Mouse (Mus musculus) C2C12 (cell line): Measurements from ENCODE around the gene Nol11. TPM values are rescaled to one million over a fixed set of nuclear protein-coding genes. Genes with fewer than 3 reads are reported as not detected.

Experiments used
- H3K27me3 ChIP-seq: one replicate; pipeline ENCODE4 v1.6.1; 2011; ENCODE audit not compliant: control insufficient read depth, insufficient read depth, insufficient read length
- H3K36me3 ChIP-seq: one replicate; pipeline ENCODE4 v1.6.1; 2011; ENCODE audit not compliant: control insufficient read depth, insufficient read depth
- H3K4me3 ChIP-seq: one replicate; pipeline ENCODE4 v1.5.1; 2011; ENCODE audit warnings: mild to moderate bottlenecking, control low read depth; ENCODE audit not compliant: poor library complexity, insufficient read depth, severe bottlenecking
- H3K79me2 ChIP-seq: one replicate; pipeline ENCODE4 v1.6.1; 2011; ENCODE audit not compliant: control insufficient read depth, insufficient read depth
- H3K79me3 ChIP-seq: one replicate; pipeline ENCODE4 v1.6.1; 2011; ENCODE audit warnings: low read depth, control low read depth
- H3ac ChIP-seq: one replicate; pipeline ENCODE3; 2011; ENCODE audit warnings: low read depth; ENCODE audit not compliant: control insufficient read depth, insufficient read length
- CEBPB ChIP-seq: IDR thresholded peaks from one replicate; pipeline ENCODE4 v1.6.1; 2011; ENCODE audit warnings: low read depth, mild to moderate bottlenecking, control low read depth, moderate library complexity
- CTCF ChIP-seq: IDR thresholded peaks from one replicate; pipeline ENCODE4 v1.5.1; 2011; ENCODE audit not compliant: control insufficient read depth, insufficient read depth, insufficient read length
- FOSL1 ChIP-seq: IDR thresholded peaks from one replicate; pipeline ENCODE4 v1.8.0; 2011; ENCODE audit warnings: mild to moderate bottlenecking, low read length; ENCODE audit not compliant: poor library complexity, insufficient read depth, severe bottlenecking
- MAX ChIP-seq: IDR thresholded peaks from one replicate; pipeline ENCODE4 v1.6.1; 2011; ENCODE audit warnings: mild to moderate bottlenecking, control low read depth
- MYOD1 ChIP-seq: IDR thresholded peaks from one replicate; pipeline ENCODE4 v1.6.1; 2011; ENCODE audit warnings: low read depth; ENCODE audit not compliant: control insufficient read depth, insufficient read length
- MYOG ChIP-seq: IDR thresholded peaks from one replicate; pipeline ENCODE4 v1.6.1; 2011; ENCODE audit not compliant: control insufficient read depth, insufficient read length; ENCODE audit errors: extremely low read depth
- USF1 ChIP-seq: IDR thresholded peaks from one replicate; pipeline ENCODE4 v1.6.1; 2011; ENCODE audit warnings: low read depth, mild to moderate bottlenecking, control low read depth, moderate library complexity
- polyA plus RNA-seq: library from polyadenylated mRNA; unstranded; fragments of >200 nt; fragmentation: generic; extraction: Trizol; gene quantifications from one replicate; pipeline ENCODE4 v1.2.1, GENCODE M21; 2012; ENCODE audit warnings: missing spikeins

Nol11 gene
- polyA plus RNA-seq, 1 experiment: 24.4 TPM

- no peaks in the 10 kb centered on the region for H3K79me3 ChIP-seq
- no peak overlapping the region for H3ac ChIP-seq
- peaks cover 14% of the 10 kb centered on the region for H3K27me3 ChIP-seq
- no peaks in the 10 kb centered on the region for H3K36me3 ChIP-seq
- TF ChIP-seq MYOD1: no peak
- no peak for TF ChIP-seq USF1
- TF ChIP-seq CEBPB: no peak
- no peak for TF ChIP-seq FOSL1
- no peak for TF ChIP-seq MAX
- no peak for TF ChIP-seq CTCF
- TF ChIP-seq MYOG: no peak
- H3K4me3 ChIP-seq: no peak overlapping the region
- H3K79me2 ChIP-seq: no peaks in the 10 kb centered on the region
Measured at GRCm38 (mm10) chr11:107226431-107226830, 37.2 kb upstream of the Nol11 start.

- Histone ChIP-seq H3K36me3 (no peaks in the 10 kb centered on the region), H3K79me2 (no peaks in the 10 kb centered on the region), H3ac (no peak overlapping the region), H3K4me3 (no peak overlapping the region), H3K27me3 (peaks cover 14% of the 10 kb centered on the region), H3K79me3 (no peaks in the 10 kb centered on the region)
- no peak for TF ChIP-seq MYOG
- no peak for TF ChIP-seq USF1
- TF ChIP-seq FOSL1: no peak
- no peak for TF ChIP-seq CTCF
- TF ChIP-seq CEBPB: no peak
- no peak for TF ChIP-seq MAX
- no peak for TF ChIP-seq MYOD1
Measured at GRCm38 (mm10) chr11:107226013-107226412, 36.8 kb upstream of the Nol11 start.

- no peaks in the 10 kb centered on the region for H3K79me2 ChIP-seq
- no peaks in the 10 kb centered on the region for H3K79me3 ChIP-seq
- no peaks in the 10 kb centered on the region for H3K36me3 ChIP-seq
- no peak overlapping the region for H3K4me3 ChIP-seq
- no peak overlapping the region for H3ac ChIP-seq
- TF ChIP-seq MAX (no peak), FOSL1 (no peak), MYOD1 (no peak), MYOG (no peak), CTCF (no peak), CEBPB (no peak), USF1 (no peak)
- H3K27me3 ChIP-seq: peaks cover 14% of the 10 kb centered on the region
Measured at GRCm38 (mm10) chr11:107225301-107225700, 36.1 kb upstream of the Nol11 start.

- H3K79me3 ChIP-seq: no peaks in the 10 kb centered on the region
- TF ChIP-seq CTCF: no peak
- no peak for TF ChIP-seq MYOG
- TF ChIP-seq CEBPB: no peak
- no peak for TF ChIP-seq USF1
- no peak for TF ChIP-seq MAX
- no peak for TF ChIP-seq FOSL1
- no peak for TF ChIP-seq MYOD1
Measured at GRCm38 (mm10) chr11:107223667-107224214, 34.6 kb upstream of the Nol11 start.

DNA sequence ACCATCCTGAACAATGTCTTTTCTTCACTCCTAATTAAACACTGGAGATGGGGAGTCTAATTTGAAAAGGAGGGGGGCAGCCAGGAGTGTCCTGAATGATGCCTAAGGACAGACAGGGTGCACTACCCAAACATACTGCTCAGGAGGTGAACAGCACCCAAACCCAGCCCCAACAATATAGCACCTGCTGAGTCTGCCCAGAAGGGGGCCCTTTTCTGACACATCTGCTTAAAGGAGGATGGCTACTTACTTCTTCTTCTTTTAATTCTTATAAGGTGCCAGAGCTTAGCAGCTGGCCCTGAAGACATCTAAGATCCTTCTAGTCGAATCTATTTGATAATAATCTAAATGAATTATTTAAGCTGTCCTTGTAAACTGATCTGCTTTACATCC lies 34.0 kb upstream of the Nol11 start:
- Histone ChIP-seq H3K79me2 (no peaks in the 10 kb centered on the region), H3K4me3 (no peak overlapping the region), H3K79me3 (no peaks in the 10 kb centered on the region), H3K27me3 (peaks cover 19% of the 10 kb centered on the region), H3K36me3 (no peaks in the 10 kb centered on the region), H3ac (no peak overlapping the region)
- TF ChIP-seq USF1 (no peak), MYOG (no peak)

More at GRCm38 (mm10) chr11:107223667-107224214, 34.6 kb upstream of the Nol11 start:
- Histone ChIP-seq H3K27me3 (peaks cover 17% of the 10 kb centered on the region), H3K79me2 (no peaks in the 10 kb centered on the region), H3ac (no peak overlapping the region), H3K4me3 (no peak overlapping the region), H3K36me3 (no peaks in the 10 kb centered on the region)

DNA sequence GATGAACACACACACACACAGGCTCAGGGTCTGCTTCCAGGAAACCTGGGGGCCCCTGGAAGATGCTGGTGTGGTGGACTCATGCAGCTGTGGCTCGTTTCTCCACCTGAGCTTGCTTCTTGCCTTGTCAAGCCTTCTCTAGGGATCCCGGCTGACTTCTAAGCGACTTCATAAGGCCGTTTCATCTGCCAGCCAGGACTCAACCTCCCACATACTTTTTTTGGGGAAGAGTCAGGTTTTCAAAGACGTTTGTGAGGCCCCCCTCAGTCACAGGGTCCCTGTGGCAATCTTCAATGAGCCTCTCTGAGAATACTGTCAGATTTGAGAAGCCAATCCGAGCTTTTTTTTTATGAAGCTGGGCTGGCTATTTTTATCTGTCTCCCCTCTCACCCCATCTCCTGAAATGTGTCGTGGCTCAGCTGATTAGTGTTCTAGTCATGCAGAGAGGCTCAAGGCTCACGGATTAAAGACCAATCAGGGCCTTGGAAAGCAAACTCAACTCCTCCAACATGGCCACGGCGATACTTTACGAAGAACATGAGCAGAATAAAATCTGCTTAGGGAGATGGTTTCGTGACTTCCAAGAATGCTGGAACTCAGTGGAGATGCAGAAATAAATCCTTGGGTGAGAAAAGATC lies 33.5 kb upstream of the Nol11 start:
- Histone ChIP-seq H3K79me2 (no peaks in the 10 kb centered on the region), H3K36me3 (no peaks in the 10 kb centered on the region), H3K79me3 (no peaks in the 10 kb centered on the region), H3K27me3 (peaks cover 19% of the 10 kb centered on the region), H3ac (no peak overlapping the region), H3K4me3 (no peak overlapping the region)
- TF ChIP-seq MYOG: no peak
- TF ChIP-seq CTCF: no peak
- TF ChIP-seq MAX: no peak
- no peak for TF ChIP-seq CEBPB
- TF ChIP-seq FOSL1: no peak
- no peak for TF ChIP-seq USF1
- TF ChIP-seq MYOD1: no peak
